Mouse (Mus musculus) midbrain, embryonic 16.5 days (tissue): ENCODE measurements around the gene Dirc2. TPM values are rescaled to one million over a fixed set of nuclear protein-coding genes. Genes with fewer than 3 reads are reported as not detected.

Experiments used
- ATAC-seq: fragments of 200-750 bp; cut with Nextera tagmentation; 2 replicates; pipeline ENCODE4 v1.8.0; 2017; ENCODE audit warnings: moderate TSS enrichment
- H3K27ac ChIP-seq: fragments of 300-500 bp; sonication (generic); 2 replicates; pipeline ENCODE4 v1.5.1; 2014; ENCODE audit warnings: mild to moderate bottlenecking, low read length, mixed read lengths
- H3K27me3 ChIP-seq: fragments of 300-500 bp; sonication (generic); 2 replicates; pipeline ENCODE4 v1.6.1; 2014; ENCODE audit warnings: low read depth, low read length, mixed read lengths; ENCODE audit not compliant: control insufficient read depth, insufficient read depth
- H3K36me3 ChIP-seq: fragments of 300-500 bp; sonication (generic); 2 replicates; pipeline ENCODE4 v1.6.1; 2014; ENCODE audit warnings: mild to moderate bottlenecking, low read length, moderate library complexity, mixed read lengths; ENCODE audit not compliant: control insufficient read depth, insufficient read depth
- H3K4me1 ChIP-seq: fragments of 300-500 bp; sonication (generic); 2 replicates; pipeline ENCODE4 v1.6.1; 2014; ENCODE audit warnings: mild to moderate bottlenecking, low read length, mixed read lengths; ENCODE audit not compliant: control insufficient read depth, insufficient read depth
- H3K4me2 ChIP-seq: fragments of 300-500 bp; sonication (generic); 2 replicates; pipeline ENCODE4 v1.6.1; 2014; ENCODE audit warnings: mild to moderate bottlenecking, low read length, mixed read lengths
- H3K4me3 ChIP-seq: fragments of 300-500 bp; sonication (generic); 2 replicates; pipeline ENCODE4 v1.5.1; 2014; ENCODE audit warnings: low read depth, mild to moderate bottlenecking, low read length, moderate library complexity, mixed read lengths
- H3K9ac ChIP-seq: fragments of 300-500 bp; sonication (generic); 2 replicates; pipeline ENCODE4 v1.6.1; 2014; ENCODE audit warnings: low read depth, low read length, mixed read lengths
- H3K9me3 ChIP-seq: fragments of 300-500 bp; sonication (generic); replicated peaks from 2 replicates; pipeline ENCODE4 v1.6.1; 2014; ENCODE audit warnings: mild to moderate bottlenecking, low read length, mixed read lengths; ENCODE audit not compliant: control insufficient read depth, poor library complexity, severe bottlenecking
- WGBS: fragments of 180-500 bp; shearing (Covaris S2); extraction: QIAGEN DNeasy Blood & Tissue Kit; methylation state at CpG from one replicate; pipeline ENCODE4 v1.1.7; 2014; 5-methylcytosine and 5-hydroxymethylcytosine counted together
- polyA plus RNA-seq: library from polyadenylated mRNA; unstranded; fragments of >200 nt; fragmentation: Nextera tagmentation; extraction: Ambion mirVana; gene quantifications from 2 replicates; pipeline ENCODE4 v1.2.1, GENCODE M21; 2015

Gene Dirc2
- polyA plus RNA-seq, 1 experiment from 2014 or later, result 32.0 TPM

DNA sequence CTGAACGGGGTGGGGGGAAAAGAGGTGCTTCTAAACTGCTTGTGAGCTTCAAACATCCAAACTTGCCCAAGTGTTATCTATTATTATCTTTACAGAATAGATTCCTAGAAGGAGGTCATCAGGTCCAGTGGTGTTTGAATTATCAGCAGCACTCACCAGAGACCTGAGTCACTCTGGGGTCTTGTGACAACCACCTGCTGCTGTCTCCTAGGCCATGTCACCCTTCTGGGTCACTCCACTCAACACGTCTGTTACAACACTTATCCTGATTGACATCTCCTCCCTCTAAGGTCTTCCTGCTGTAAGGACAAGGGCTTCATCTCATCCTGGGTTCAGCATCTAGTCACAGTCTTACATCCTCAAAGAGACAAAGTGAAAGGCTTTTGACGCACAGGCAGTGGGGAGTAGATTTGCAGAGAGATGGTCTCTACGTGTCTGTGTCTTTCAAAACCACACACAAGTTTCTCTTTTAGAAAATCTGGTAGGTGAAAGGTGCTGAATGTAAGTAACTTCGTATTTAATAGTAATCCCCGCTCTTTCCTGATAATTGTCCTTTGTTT is 22.9 kb upstream of the Dirc2 start:
- Histone ChIP-seq H3K4me1 (no peaks in the 10 kb centered on the region), H3K4me3 (no peak overlapping the region), H3K4me2 (no peak overlapping the region), H3K9me3 (no peaks in the 10 kb centered on the region), H3K36me3 (no peaks in the 10 kb centered on the region), H3K27ac (no peak overlapping the region), H3K27me3 (no peaks in the 10 kb centered on the region), H3K9ac (no peak overlapping the region)
- WGBS, result 69% methylated on average over 6 of the region's 6 CpGs
- ATAC-seq, result no peak

GRCm38 (mm10) chr16:35788330-35788729 is 19.2 kb upstream of the Dirc2 start:
- Histone ChIP-seq H3K9me3 (no peaks in the 10 kb centered on the region), H3K36me3 (no peaks in the 10 kb centered on the region), H3K27ac (no peak overlapping the region), H3K27me3 (no peaks in the 10 kb centered on the region), H3K4me3 (no peak overlapping the region), H3K4me1 (no peaks in the 10 kb centered on the region), H3K9ac (no peak overlapping the region), H3K4me2 (no peak overlapping the region)
- WGBS, result 92% methylated on average over 6 of the region's 6 CpGs
- no peak for ATAC-seq

DNA sequence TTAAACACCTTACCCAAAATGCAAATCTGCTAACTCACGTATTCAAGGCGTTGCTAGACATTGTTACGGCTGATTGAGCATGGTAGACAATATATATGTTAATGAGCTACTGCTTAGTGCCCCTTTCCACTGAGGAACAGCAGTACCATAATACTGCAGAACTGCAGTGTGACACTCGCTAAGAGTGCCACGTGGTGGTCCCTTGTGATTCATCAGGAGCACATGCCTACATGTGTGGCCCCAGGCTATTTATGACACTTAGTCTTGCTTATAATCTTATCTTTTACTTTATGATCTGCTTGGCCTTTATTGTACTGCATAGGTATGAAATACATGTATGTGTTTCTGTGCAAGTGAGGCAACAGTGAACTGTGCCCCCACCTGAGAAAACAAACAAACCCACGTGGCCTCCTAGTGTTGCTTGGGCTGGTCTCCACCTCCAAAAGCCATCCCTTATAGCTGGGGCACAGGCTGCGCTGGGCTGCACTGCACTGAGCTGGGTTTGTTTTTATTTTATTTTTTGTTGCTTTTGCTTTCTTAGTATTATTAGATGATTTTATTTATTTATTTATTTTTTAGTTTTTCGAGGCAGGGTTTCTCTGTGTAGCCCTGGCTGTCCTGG is 18.5 kb upstream of the Dirc2 start:
- Histone ChIP-seq H3K36me3 (no peaks in the 10 kb centered on the region), H3K4me2 (no peak overlapping the region), H3K27ac (no peak overlapping the region), H3K9ac (no peak overlapping the region), H3K4me3 (no peak overlapping the region), H3K27me3 (no peaks in the 10 kb centered on the region), H3K9me3 (no peaks in the 10 kb centered on the region), H3K4me1 (no peaks in the 10 kb centered on the region)
- ATAC-seq, result no peak
- WGBS, result 48% methylated on average over 8 of the region's 8 CpGs

GRCm38 (mm10) chr16:35787163-35787562 is 18.0 kb upstream of the Dirc2 start:
- Histone ChIP-seq H3K27me3 (no peaks in the 10 kb centered on the region), H3K36me3 (no peaks in the 10 kb centered on the region), H3K4me3 (no peak overlapping the region), H3K4me2 (no peak overlapping the region), H3K9me3 (no peaks in the 10 kb centered on the region), H3K4me1 (no peaks in the 10 kb centered on the region), H3K9ac (no peak overlapping the region), H3K27ac (no peak overlapping the region)
- 0 out of 2 replicates have a peak, but pooled peaks have one; percentile 56 for ATAC-seq
- 78% methylated on average over 6 of the region's 6 CpGs for WGBS

DNA sequence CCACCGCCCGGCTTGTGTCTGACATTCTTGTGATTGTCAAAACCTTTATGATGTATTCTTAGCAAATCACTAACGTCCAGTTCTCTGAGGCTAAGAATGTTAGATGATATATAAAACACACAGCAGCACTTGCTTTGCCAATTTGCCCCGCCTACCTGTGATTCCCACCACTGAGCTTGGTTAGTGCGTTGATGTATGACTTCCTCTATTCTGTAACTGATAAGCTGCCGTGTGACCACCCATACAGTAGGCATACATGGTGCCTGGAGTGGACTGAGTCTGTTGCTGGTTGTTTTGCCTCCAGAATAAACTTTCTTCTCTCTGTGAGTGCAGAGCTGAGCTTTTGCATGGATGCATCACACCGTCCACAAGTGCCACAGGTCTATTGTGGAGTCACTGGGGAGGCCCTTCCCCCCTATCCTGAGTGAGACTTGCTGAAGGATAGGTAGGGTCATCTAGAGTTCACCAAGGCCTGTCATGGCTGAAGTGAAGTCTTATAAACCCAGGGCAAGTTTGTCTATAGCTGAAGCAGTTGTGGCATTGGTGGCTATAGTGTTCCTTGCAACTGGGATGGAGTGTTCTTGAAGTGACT is 15.1 kb upstream of the Dirc2 start:
- no peak for ATAC-seq
- WGBS, result 96% methylated on average over 7 of the region's 7 CpGs
- no peak overlapping the region for H3K4me2 ChIP-seq
- H3K36me3 ChIP-seq, result no peaks in the 10 kb centered on the region
- no peak overlapping the region for H3K9ac ChIP-seq
- H3K4me1 ChIP-seq, result no peaks in the 10 kb centered on the region
- no peaks in the 10 kb centered on the region for H3K27me3 ChIP-seq
- H3K27ac ChIP-seq, result no peak overlapping the region
- H3K9me3 ChIP-seq, result no peaks in the 10 kb centered on the region
- H3K4me3 ChIP-seq, result no peak overlapping the region

DNA sequence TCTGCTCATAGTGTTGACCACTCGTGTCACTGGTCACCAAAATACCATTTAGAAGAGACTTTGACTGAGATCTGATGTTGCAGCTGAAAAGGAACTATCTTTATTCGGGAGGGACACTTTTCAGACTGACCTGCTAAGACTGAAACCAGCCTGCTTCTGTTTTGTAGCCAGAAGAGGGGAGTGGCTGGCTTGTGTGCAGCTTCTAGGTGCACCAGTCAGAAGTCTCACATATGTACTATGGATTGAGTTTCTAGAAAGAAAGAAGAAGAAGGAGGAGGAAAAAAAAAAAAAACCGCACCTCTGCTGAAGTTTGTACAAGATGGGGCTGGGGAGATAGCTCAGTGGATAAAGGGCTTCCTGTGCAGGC is 14.0 kb upstream of the Dirc2 start:
- Histone ChIP-seq H3K9me3 (no peaks in the 10 kb centered on the region), H3K27me3 (no peaks in the 10 kb centered on the region), H3K36me3 (no peaks in the 10 kb centered on the region), H3K4me2 (no peak overlapping the region), H3K27ac (no peak overlapping the region), H3K9ac (no peak overlapping the region), H3K4me1 (no peaks in the 10 kb centered on the region), H3K4me3 (no peak overlapping the region)
- no peak for ATAC-seq
- 90% methylated on average over 3 of the region's 3 CpGs for WGBS

- Histone ChIP-seq H3K9me3 (no peaks in the 10 kb centered on the region), H3K4me1 (no peaks in the 10 kb centered on the region), H3K9ac (no peak overlapping the region), H3K27ac (no peak overlapping the region), H3K36me3 (no peaks in the 10 kb centered on the region), H3K4me2 (no peak overlapping the region), H3K27me3 (no peaks in the 10 kb centered on the region), H3K4me3 (no peak overlapping the region)
- WGBS, result 84% methylated on average over 13 of the region's 13 CpGs
- ATAC-seq, result no peak
Measured at GRCm38 (mm10) chr16:35782451-35783206, 13.5 kb upstream of the Dirc2 start.

GRCm38 (mm10) chr16:35781651-35782050 is 12.5 kb upstream of the Dirc2 start:
- H3K4me2 ChIP-seq, result no peak overlapping the region
- H3K4me3 ChIP-seq, result no peak overlapping the region
- ATAC-seq, result no peak
- H3K27me3 ChIP-seq, result no peaks in the 10 kb centered on the region
- H3K4me1 ChIP-seq, result no peaks in the 10 kb centered on the region
- H3K27ac ChIP-seq, result no peak overlapping the region
- H3K9me3 ChIP-seq, result no peaks in the 10 kb centered on the region
- WGBS, result 89% methylated on average over 5 of the region's 5 CpGs
- H3K9ac ChIP-seq, result no peak overlapping the region
- no peaks in the 10 kb centered on the region for H3K36me3 ChIP-seq

- ATAC-seq, result no peak
- H3K4me3 ChIP-seq, result no peak overlapping the region
- no peak overlapping the region for H3K4me2 ChIP-seq
- H3K9me3 ChIP-seq, result no peaks in the 10 kb centered on the region
- H3K4me1 ChIP-seq, result no peaks in the 10 kb centered on the region
- WGBS, result 88% methylated on average over 9 of the region's 9 CpGs
- no peaks in the 10 kb centered on the region for H3K27me3 ChIP-seq
- no peak overlapping the region for H3K9ac ChIP-seq
- H3K27ac ChIP-seq, result no peak overlapping the region
- no peaks in the 10 kb centered on the region for H3K36me3 ChIP-seq
Measured at GRCm38 (mm10) chr16:35781096-35781495, 11.9 kb upstream of the Dirc2 start.
